Mouse (Mus musculus): ENCODE measurements around the gene Ano6.

- TF ChIP-seq CTCF (IDR thresholded peaks at IDR 0.05) (no peak), POLR2A (IDR thresholded peaks at IDR 0.05; ENCODE audit: insufficient read depth, low read depth, low read length) (no peak), EP300 (IDR thresholded peaks at IDR 0.05; ENCODE audit: insufficient read depth, low read depth, low read length) (no peak)
Observed at GRCm38 (mm10) chr15:95892929-95893328, 102.3 kb downstream of the Ano6 start.
